ENCODE assay signal across 10 mouse cellular contexts in the genomic region with DNA sequence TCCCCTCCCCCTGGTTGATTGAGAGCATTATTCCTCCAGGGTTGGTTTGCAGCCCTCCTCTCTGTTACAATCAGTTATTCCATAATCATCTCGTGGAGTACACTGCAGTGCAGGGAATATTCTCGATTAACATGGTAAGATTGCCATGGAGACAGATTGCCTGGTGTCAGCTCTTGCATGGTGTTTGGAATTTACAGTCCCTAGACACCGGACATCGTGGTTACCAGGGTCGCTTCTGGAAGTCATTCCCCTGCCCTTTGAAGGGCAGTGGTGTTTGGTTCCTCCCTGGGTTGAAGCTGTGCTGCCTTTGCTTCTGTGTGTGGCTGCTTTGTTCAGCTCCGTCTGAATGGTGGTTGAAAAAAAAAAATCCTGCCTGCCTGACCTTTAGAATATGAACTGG.
A peak's percentile ranks its signal among the peaks of the same experiment; 100 is the strongest.
DNase-seq lines count a peak whose midpoint lies in the region; ATAC-seq and TF ChIP-seq lines count a peak whose summit lies in the region.
"Had no signal": no experiment of that assay in that cellular context is flagged by ENCODE, and none has a peak within 500 bp of the region (broad histone marks: within the 10 kb centered on the region; RNA-seq: fewer than 3 reads in every experiment).

No protein-coding gene starts in this region.

- intact Hi-C loops in gastrocnemius, adult 2 months (cut with DNase I), result no loop called here

- H3K27me3 ChIP-seq in midbrain, embryonic 13.5 days, result no peaks in the 10 kb centered on the region
- H3K27me3 ChIP-seq: liver, embryonic 15.5 days had no signal

- peak; percentile 64 for ATAC-seq in midbrain, embryonic 13.5 days

- peak overlapping the region; percentile 34 for H3K4me2 ChIP-seq in midbrain, embryonic 13.5 days (replicated peaks)
- H3K4me2 ChIP-seq: liver, embryonic 15.5 days had no signal

- WGBS in midbrain, embryonic 13.5 days, result 4% methylated on average over 6 of the region's 6 CpGs

- H3K9ac ChIP-seq in midbrain, embryonic 13.5 days (replicated peaks), result peak overlapping the region; percentile 10; the same call in 1 of the 2 replicates
- H3K9ac ChIP-seq: liver, embryonic 15.5 days had no signal

- TF ChIP-seq CTCF in gastrocnemius, adult 2 months (IDR thresholded peaks at IDR 0.05), result no peak

- H3K27ac ChIP-seq in gastrocnemius, adult 2 months, result no peak overlapping the region; the same call in 1 of the 2 replicates
- H3K27ac ChIP-seq in midbrain, embryonic 13.5 days, result peak overlapping the region; percentile 94
- H3K27ac ChIP-seq: liver, embryonic 15.5 days had no signal

- no peaks in the 10 kb centered on the region for H3K9me3 ChIP-seq in midbrain, embryonic 13.5 days
- H3K9me3 ChIP-seq: liver, embryonic 15.5 days had no signal

- H3K4me3 ChIP-seq in gastrocnemius, adult 2 months, result peak overlapping the region; percentile 6; the same call in 1 of the 2 replicates
- H3K4me3 ChIP-seq in midbrain, embryonic 13.5 days (replicated peaks), result no peak overlapping the region
- H3K4me3 ChIP-seq: liver, embryonic 15.5 days had no signal

- peaks cover 36% of the 10 kb centered on the region for H3K36me3 ChIP-seq in midbrain, embryonic 13.5 days
- H3K36me3 ChIP-seq: liver, embryonic 15.5 days had no signal

- H3K4me1 ChIP-seq in midbrain, embryonic 13.5 days (replicated peaks), result peaks cover 63% of the 10 kb centered on the region
- H3K4me1 ChIP-seq: liver, embryonic 15.5 days had no signal

- DNase-seq in gastrocnemius, adult 2 months, result no peak
- no peak for DNase-seq in gastrocnemius, adult 18-20 months (ENCODE audit: low spot score)
- peak; percentile 33 for DNase-seq in NIH3T3 (ENCODE audit: low read depth)
- peak; percentile 77 for DNase-seq in forelimb bud, embryonic 11.5 days (ENCODE audit: low read depth, low spot score)
- DNase-seq in right cerebral cortex, postnatal 10 days (ENCODE audit: low spot score in 2 of 2), result no peak
- DNase-seq in kidney, adult 9 months, result no peak
- DNase-seq in natural killer cell, adult 2 months (ENCODE audit: low spot score in 2 of 2), result no peak
- DNase-seq: gastrocnemius, postnatal 10 days had no signal

Comparison
In these comparisons a context has a peak if more than half of its experiments do, and no peak if none do; other contexts are left out.
1. DNase-seq: peak in NIH3T3 (single experiment) and forelimb bud, embryonic 11.5 days (single experiment); none in gastrocnemius, adult 2 months (single experiment), gastrocnemius, adult 18-20 months (single experiment), right cerebral cortex, postnatal 10 days (0 of 2), kidney, adult 9 months (single experiment) and natural killer cell, adult 2 months (0 of 2).